Mouse (Mus musculus): ENCODE data around the gene Ccdc39.

- TF ChIP-seq PAX5 (IDR thresholded peaks at IDR 0.05; ENCODE audit: low read length) (no peak), RAD21 (IDR thresholded peaks at IDR 0.05; ENCODE audit: low read depth, low read length) (peak; percentile 32), EP300 (IDR thresholded peaks at IDR 0.05; ENCODE audit: low read length) (no peak), ZKSCAN1 (IDR thresholded peaks at IDR 0.05; ENCODE audit: borderline replicate concordance, low read depth, low read length) (no peak), USF1 (IDR thresholded peaks at IDR 0.05; ENCODE audit: low read depth, low read length) (no peak), ZMIZ1 (IDR thresholded peaks at IDR 0.05; ENCODE audit: low read depth, low read length) (no peak), SMC3 (IDR thresholded peaks at IDR 0.05; ENCODE audit: low read depth, low read length) (no peak), CTCF (conservative IDR thresholded peaks at IDR 0.05 in 1 of 2, IDR thresholded peaks at IDR 0.05 in 1 of 2; ENCODE audit: low read depth in 2 of 2, low read length in 2 of 2) (peak in 1 of 2 experiments; percentile 35; a peak in 2 of 4 replicates), ELF1 (IDR thresholded peaks at IDR 0.05; ENCODE audit: low read depth, low read length) (no peak), TCF12 (IDR thresholded peaks at IDR 0.05; ENCODE audit: low read depth, low read length) (no peak), MAX (IDR thresholded peaks at IDR 0.05; ENCODE audit: low read length) (no peak), ZNF384 (IDR thresholded peaks at IDR 0.05; ENCODE audit: low read depth, low read length) (no peak), POLR2A (IDR thresholded peaks at IDR 0.05; ENCODE audit: low read depth, low read length) (no peak)
Observed at GRCm38 (mm10) chr3:33853062-33853461, 9.0 kb upstream of the Ccdc39 start.
